Mouse (Mus musculus) megakaryocyte, embryonic 14.5 days (primary cell): Measurements from ENCODE around the gene Pank1.

Source experiments
- FLI1 ChIP-seq: IDR thresholded peaks from 2 replicates; pipeline ENCODE4 v1.6.1; 2012; ENCODE audit warnings: low read length, inconsistent platforms, mixed read lengths
- GATA1 ChIP-seq: IDR thresholded peaks from 3 replicates; pipeline ENCODE4 v1.6.1; 2012; ENCODE audit warnings: mixed read lengths, low read length, inconsistent platforms, borderline replicate concordance

GRCm38 (mm10) chr19:34920531-34920930 is 41.3 kb upstream of the Pank1 start:
- TF ChIP-seq GATA1 (no peak), FLI1 (no peak)
